Mouse (Mus musculus) CH12.LX (cell line): ENCODE measurements around the gene G430095P16Rik.

ENCODE experiments used
- CTCF ChIP-seq, 2 experiments: IDR thresholded peaks in 1 of 2; conservative IDR thresholded peaks in 1 of 2; 2 replicates each; pipeline ENCODE4 v1.5.1; 2011 to 2012; ENCODE audit warnings: low read depth in 2 of 2, low read length in 2 of 2, improper control_type of control experiment in 1 of 2, inconsistent platforms in 1 of 2, mild to moderate bottlenecking in 1 of 2, moderate library complexity in 1 of 2
- POLR2A ChIP-seq: IDR thresholded peaks from 2 replicates; pipeline ENCODE4 v1.6.1; 2011; ENCODE audit warnings: low read depth, mild to moderate bottlenecking, improper control_type of control experiment, low read length

GRCm38 (mm10) chr8:84684537-84684936 is 38.3 kb upstream of the G430095P16Rik start:
- TF ChIP-seq CTCF (conservative IDR thresholded peaks at IDR 0.05 in 1 of 2, IDR thresholded peaks at IDR 0.05 in 1 of 2; ENCODE audit: low read depth in 2 of 2, low read length in 2 of 2) (no peak), POLR2A (no peak)
